Mouse (Mus musculus) limb, embryonic 14.5 days (tissue): ENCODE data around the gene Pald1. TPM values are rescaled to one million over a fixed set of nuclear protein-coding genes. Genes with fewer than 3 reads are reported as not detected.
A peak's percentile ranks its signal among the peaks of the same experiment; 100 is the strongest.

Source experiments
- ATAC-seq: fragments of 200-750 bp; cut with Nextera tagmentation; 2 replicates; pipeline ENCODE4 v1.8.0; 2017; ENCODE audit warnings: low read depth, moderate number of reproducible peaks, moderate TSS enrichment; ENCODE audit not compliant: low FRiP score
- DNase-seq: peaks from one replicate; pipeline ENCODE4 v3.0.0-alpha.2; 2015; ENCODE audit warnings: low spot score
- H3K27ac ChIP-seq: fragments of 300-500 bp; sonication (generic); replicated peaks from 2 replicates; pipeline ENCODE4 v1.5.1; 2014; ENCODE audit warnings: low read depth, mild to moderate bottlenecking, low read length, moderate library complexity, mixed read lengths
- H3K27me3 ChIP-seq: fragments of 300-500 bp; sonication (generic); 2 replicates; pipeline ENCODE4 v1.6.1; 2014; ENCODE audit warnings: low read length, mixed read lengths; ENCODE audit not compliant: control insufficient read depth, insufficient read depth
- H3K36me3 ChIP-seq: fragments of 300-500 bp; sonication (generic); 2 replicates; pipeline ENCODE4 v1.6.1; 2014; ENCODE audit warnings: mild to moderate bottlenecking, low read length, moderate library complexity, mixed read lengths; ENCODE audit not compliant: control insufficient read depth, insufficient read depth
- H3K4me1 ChIP-seq: fragments of 300-500 bp; sonication (generic); 2 replicates; pipeline ENCODE4 v1.6.1; 2014; ENCODE audit warnings: antibody characterized with exemption, low read length, mixed read lengths; ENCODE audit not compliant: control insufficient read depth, insufficient read depth
- H3K4me2 ChIP-seq: fragments of 300-500 bp; sonication (generic); replicated peaks from 2 replicates; pipeline ENCODE4 v1.6.1; 2014; ENCODE audit warnings: low read depth, mild to moderate bottlenecking, low read length, moderate library complexity; ENCODE audit not compliant: severe bottlenecking
- H3K4me3 ChIP-seq: fragments of 300-500 bp; sonication (generic); replicated peaks from 2 replicates; pipeline ENCODE4 v1.5.1; 2014; ENCODE audit warnings: low read length
- H3K9ac ChIP-seq: fragments of 300-500 bp; sonication (generic); 2 replicates; pipeline ENCODE4 v1.6.1; 2014; ENCODE audit warnings: mild to moderate bottlenecking, low read depth, low read length, moderate library complexity; ENCODE audit not compliant: severe bottlenecking
- H3K9me3 ChIP-seq: fragments of 300-500 bp; sonication (generic); 2 replicates; pipeline ENCODE4 v1.6.1; 2016; ENCODE audit warnings: low read length; ENCODE audit not compliant: control insufficient read depth
- POLR2A ChIP-seq: fragments of 200-500 bp; IDR thresholded peaks from 2 replicates; pipeline ENCODE4 v1.8.0; 2012; ENCODE audit warnings: inconsistent platforms, mild to moderate bottlenecking, moderate library complexity, borderline replicate concordance; ENCODE audit not compliant: insufficient read depth, insufficient read length; ENCODE audit errors: extremely low read depth
- WGBS: fragments of 180-500 bp; shearing (Covaris S2); extraction: QIAGEN DNeasy Blood & Tissue Kit; methylation state at CpG from one replicate; pipeline ENCODE4 v1.1.7; 2014; 5-methylcytosine and 5-hydroxymethylcytosine counted together
- polyA plus RNA-seq, 2 experiments: library from polyadenylated mRNA; depleted of rRNA in 1 of 2; stranded (reverse) in 1 of 2; unstranded in 1 of 2; fragments of >200 nt; fragmentation: Nextera tagmentation in 1 of 2; extraction: Ambion mirVana in 1 of 2; gene quantifications; 2 replicates each; pipeline versions ENCODE4 v1.2.1 to v1.2.3; 2012 to 2014

Gene Pald1
- polyA plus RNA-seq, 2 experiments = 19.4 to 24.9 TPM

GRCm38 (mm10) chr10:61331046-61331445, 52.3 kb downstream of the Pald1 start:
- Histone ChIP-seq H3K4me1 (no peaks in the 10 kb centered on the region; the same call in 1 of the 2 replicates), H3K9ac (no peak overlapping the region), H3K36me3 (peaks cover 8% of the 10 kb centered on the region; the same call in 1 of the 2 replicates), H3K9me3 (no peaks in the 10 kb centered on the region), H3K27me3 (no peaks in the 10 kb centered on the region), H3K4me3 (no peak overlapping the region), H3K27ac (no peak overlapping the region), H3K4me2 (no peak overlapping the region)
- TF ChIP-seq POLR2A = no peak
- WGBS = 76% methylated on average over 5 of the region's 5 CpGs
- no peak for DNase-seq
- no peak for ATAC-seq

GRCm38 (mm10) chr10:61328927-61329326, 54.4 kb downstream of the Pald1 start:
- no peak for DNase-seq
- no peak overlapping the region for H3K27ac ChIP-seq
- no peak for TF ChIP-seq POLR2A
- no peak overlapping the region for H3K4me2 ChIP-seq
- H3K4me3 ChIP-seq = no peak overlapping the region
- H3K27me3 ChIP-seq = no peaks in the 10 kb centered on the region
- peaks cover 5% of the 10 kb centered on the region; the same call in 1 of the 2 replicates for H3K36me3 ChIP-seq
- no peaks in the 10 kb centered on the region; the same call in 1 of the 2 replicates for H3K4me1 ChIP-seq
- WGBS = 41% methylated on average over 7 of the region's 7 CpGs
- ATAC-seq = no peak
- no peaks in the 10 kb centered on the region for H3K9me3 ChIP-seq
- H3K9ac ChIP-seq = no peak overlapping the region

GRCm38 (mm10) chr10:61327545-61327944, 55.8 kb downstream of the Pald1 start:
- Histone ChIP-seq H3K9ac (no peak overlapping the region), H3K36me3 (peaks cover 4% of the 10 kb centered on the region; the same call in 1 of the 2 replicates), H3K4me2 (no peak overlapping the region), H3K27me3 (no peaks in the 10 kb centered on the region), H3K9me3 (no peaks in the 10 kb centered on the region), H3K4me3 (no peak overlapping the region), H3K4me1 (no peaks in the 10 kb centered on the region; the same call in 1 of the 2 replicates), H3K27ac (no peak overlapping the region)
- DNase-seq (no peak), ATAC-seq (no peak)
- 91% methylated on average over 10 of the region's 10 CpGs for WGBS
- no peak for TF ChIP-seq POLR2A

- ATAC-seq = peak; percentile 45; the same call in 1 of the 2 replicates
- Histone ChIP-seq H3K9ac (no peak overlapping the region), H3K4me1 (no peaks in the 10 kb centered on the region; the same call in 1 of the 2 replicates), H3K27me3 (no peaks in the 10 kb centered on the region), H3K4me3 (no peak overlapping the region), H3K36me3 (peaks cover 17% of the 10 kb centered on the region), H3K4me2 (no peak overlapping the region), H3K9me3 (no peaks in the 10 kb centered on the region), H3K27ac (peak overlapping the region; percentile 48; the same call in 1 of the 2 replicates)
- DNase-seq = peak; percentile 36
- WGBS = 35% methylated on average over 9 of the region's 9 CpGs
- no peak for TF ChIP-seq POLR2A
These were observed 57.5 kb downstream of the Pald1 start for GRCm38 (mm10) chr10:61325782-61326328.

GRCm38 (mm10) chr10:61324717-61325116, 58.6 kb downstream of the Pald1 start:
- TF ChIP-seq POLR2A = no peak
- no peak overlapping the region for H3K4me2 ChIP-seq
- no peak for ATAC-seq

More at GRCm38 (mm10) chr10:61324717-61325116, 58.6 kb downstream of the Pald1 start:
- Histone ChIP-seq H3K36me3 (peaks cover 24% of the 10 kb centered on the region), H3K4me1 (no peaks in the 10 kb centered on the region; the same call in 1 of the 2 replicates), H3K27ac (no peak overlapping the region), H3K4me3 (no peak overlapping the region), H3K27me3 (no peaks in the 10 kb centered on the region), H3K9me3 (no peaks in the 10 kb centered on the region), H3K9ac (no peak overlapping the region)
- WGBS = 70% methylated on average over 8 of the region's 8 CpGs
- no peak for DNase-seq
